Mouse (Mus musculus) CH12.LX (cell line): Measurements from ENCODE around the gene Ap3d1. TPM values are rescaled to one million over a fixed set of nuclear protein-coding genes. Genes with fewer than 3 reads are reported as not detected.

Experiments
- DNase-seq: peaks from one replicate; pipeline ENCODE4 v3.0.0-alpha.2; 2013; ENCODE audit errors: extremely low read depth
- H3K27ac ChIP-seq: 2 replicates; pipeline ENCODE4 v1.5.1; 2012; ENCODE audit warnings: low read depth, mild to moderate bottlenecking, control low read depth, moderate library complexity; ENCODE audit not compliant: insufficient read depth
- H3K27me3 ChIP-seq: replicated peaks from 2 replicates; pipeline ENCODE3; 2012; ENCODE audit warnings: inconsistent platforms
- H3K36me3 ChIP-seq, 2 experiments: replicated peaks in 1 of 2; 2 replicates each; pipeline versions ENCODE3 to v1.6.1; 2012; ENCODE audit warnings: inconsistent platforms in 1 of 2, low read length in 1 of 2, mild to moderate bottlenecking in 1 of 2, mixed read lengths in 1 of 2, moderate library complexity in 1 of 2; ENCODE audit not compliant: control insufficient read depth in 1 of 2, insufficient read depth in 1 of 2
- H3K4me1 ChIP-seq, 2 experiments: 2 replicates each; pipeline ENCODE4 v1.6.1; 2012; ENCODE audit warnings: inconsistent platforms in 1 of 2, moderate library complexity in 1 of 2; ENCODE audit not compliant: insufficient read depth in 2 of 2, control insufficient read depth in 1 of 2
- H3K4me2 ChIP-seq: 2 replicates; pipeline ENCODE4 v1.6.1; 2012; ENCODE audit warnings: low read depth, mild to moderate bottlenecking, control low read depth; ENCODE audit not compliant: poor library complexity, insufficient read depth, severe bottlenecking
- H3K4me3 ChIP-seq, 3 experiments: fragments of 150-350 bp in 1 of 3; sonication (generic) in 1 of 3; replicated peaks in 1 of 3; 2 replicates each; pipeline versions ENCODE3 to v1.5.1; 2011 to 2012; ENCODE audit warnings: low read depth in 2 of 3, low read length in 2 of 3, mild to moderate bottlenecking in 2 of 3, moderate library complexity in 2 of 3, control low read depth in 1 of 3, improper control_type of control experiment in 1 of 3, inconsistent platforms in 1 of 3, mixed read lengths in 1 of 3; ENCODE audit not compliant: poor library complexity in 1 of 3
- H3K79me2 ChIP-seq: replicated peaks from 2 replicates; pipeline ENCODE4 v1.6.1; 2012; ENCODE audit warnings: mild to moderate bottlenecking, moderate library complexity; ENCODE audit not compliant: control insufficient read depth, poor library complexity, insufficient read depth, severe bottlenecking; ENCODE audit errors: extremely low read depth
- H3K9ac ChIP-seq: 2 replicates; pipeline ENCODE4 v1.6.1; 2012; ENCODE audit warnings: low read depth, mild to moderate bottlenecking, control low read depth, moderate library complexity; ENCODE audit not compliant: insufficient read depth
- H3K9me3 ChIP-seq: replicated peaks from 2 replicates; pipeline ENCODE3; 2012; ENCODE audit warnings: low read length, inconsistent platforms, mixed read lengths
- BHLHE40 ChIP-seq: IDR thresholded peaks from 2 replicates; pipeline ENCODE4 v1.6.1; 2011; ENCODE audit warnings: mild to moderate bottlenecking, low read depth, low read length, improper control_type of control experiment
- CHD2 ChIP-seq: IDR thresholded peaks from 2 replicates; pipeline ENCODE4 v1.6.1; 2011; ENCODE audit warnings: low read length, improper control_type of control experiment
- E2F4 ChIP-seq: IDR thresholded peaks from 2 replicates; pipeline ENCODE4 v1.6.1; 2011; ENCODE audit warnings: low read depth, low read length, improper control_type of control experiment; ENCODE audit not compliant: insufficient replicate concordance
- ELF1 ChIP-seq: IDR thresholded peaks from 2 replicates; pipeline ENCODE4 v1.6.1; 2014; ENCODE audit warnings: low read depth, mild to moderate bottlenecking, inconsistent platforms, low read length, improper control_type of control experiment
- GABPA ChIP-seq: IDR thresholded peaks from 2 replicates; pipeline ENCODE4 v1.6.1; 2012; ENCODE audit warnings: low read depth, low read length, improper control_type of control experiment, inconsistent platforms; ENCODE audit not compliant: insufficient replicate concordance
- HCFC1 ChIP-seq: IDR thresholded peaks from 2 replicates; pipeline ENCODE4 v1.6.1; 2012; ENCODE audit warnings: low read depth, mild to moderate bottlenecking, inconsistent platforms, low read length, improper control_type of control experiment
- IRF4 ChIP-seq: IDR thresholded peaks from 2 replicates; pipeline ENCODE4 v1.6.1; 2014; ENCODE audit warnings: low read depth, mild to moderate bottlenecking, inconsistent platforms, low read length, improper control_type of control experiment
- JUN ChIP-seq: IDR thresholded peaks from 2 replicates; pipeline ENCODE4 v1.6.1; 2011; ENCODE audit warnings: low read depth, mild to moderate bottlenecking, low read length, improper control_type of control experiment, moderate library complexity; ENCODE audit not compliant: insufficient read depth
- JUND ChIP-seq: conservative IDR thresholded peaks from 2 replicates; pipeline ENCODE4 v1.6.1; 2011; ENCODE audit warnings: low read depth, low read length, improper control_type of control experiment
- KAT2A ChIP-seq: IDR thresholded peaks from 2 replicates; pipeline ENCODE4 v1.6.1; 2012; ENCODE audit warnings: low read length, improper control_type of control experiment, inconsistent platforms; ENCODE audit not compliant: insufficient replicate concordance
- MAX ChIP-seq: IDR thresholded peaks from 2 replicates; pipeline ENCODE4 v1.6.1; 2011; ENCODE audit warnings: low read length, improper control_type of control experiment
- MEF2A ChIP-seq: IDR thresholded peaks from 2 replicates; pipeline ENCODE4 v1.6.1; 2014; ENCODE audit warnings: low read depth, mild to moderate bottlenecking, inconsistent platforms, low read length, improper control_type of control experiment, borderline replicate concordance
- MXI1 ChIP-seq: IDR thresholded peaks from 2 replicates; pipeline ENCODE4 v1.6.1; 2011; ENCODE audit warnings: mild to moderate bottlenecking, low read depth, low read length, improper control_type of control experiment
- NRF1 ChIP-seq: IDR thresholded peaks from 2 replicates; pipeline ENCODE4 v1.6.1; 2014; ENCODE audit warnings: low read depth, mild to moderate bottlenecking, inconsistent platforms, low read length, improper control_type of control experiment, moderate library complexity
- PAX5 ChIP-seq: IDR thresholded peaks from 2 replicates; pipeline ENCODE4 v1.6.1; 2012; ENCODE audit warnings: low read length, inconsistent platforms, mixed read lengths
- POLR2A ChIP-seq: IDR thresholded peaks from 2 replicates; pipeline ENCODE4 v1.6.1; 2011; ENCODE audit warnings: low read depth, mild to moderate bottlenecking, improper control_type of control experiment, low read length
- POLR2AphosphoS2 ChIP-seq: IDR thresholded peaks from 2 replicates; pipeline ENCODE4 v1.6.1; 2011; ENCODE audit warnings: low read depth, low read length, improper control_type of control experiment
- RAD21 ChIP-seq: IDR thresholded peaks from 2 replicates; pipeline ENCODE4 v1.6.1; 2011; ENCODE audit warnings: low read depth, mild to moderate bottlenecking, low read length, improper control_type of control experiment, moderate library complexity
- RCOR1 ChIP-seq: conservative IDR thresholded peaks from 2 replicates; pipeline ENCODE4 v1.6.1; 2012; ENCODE audit warnings: low read depth, mild to moderate bottlenecking, inconsistent platforms, low read length, improper control_type of control experiment
- SIN3A ChIP-seq: IDR thresholded peaks from 2 replicates; pipeline ENCODE4 v1.6.1; 2012; ENCODE audit warnings: low read length, improper control_type of control experiment, inconsistent platforms
- SMC3 ChIP-seq: IDR thresholded peaks from 2 replicates; pipeline ENCODE4 v1.6.1; 2011; ENCODE audit warnings: low read depth, low read length, improper control_type of control experiment
- TBP ChIP-seq: conservative IDR thresholded peaks from 2 replicates; pipeline ENCODE4 v1.6.1; 2011; ENCODE audit warnings: low read depth, low read length, improper control_type of control experiment
- TCF12 ChIP-seq: IDR thresholded peaks from 2 replicates; pipeline ENCODE4 v1.6.1; 2014; ENCODE audit warnings: low read depth, mild to moderate bottlenecking, inconsistent platforms, low read length, improper control_type of control experiment
- UBTF ChIP-seq: IDR thresholded peaks from 2 replicates; pipeline ENCODE4 v1.6.1; 2012; ENCODE audit warnings: low read depth, mild to moderate bottlenecking, inconsistent platforms, low read length, improper control_type of control experiment, moderate library complexity
- USF1 ChIP-seq: IDR thresholded peaks from 2 replicates; pipeline ENCODE4 v1.6.1; 2014; ENCODE audit warnings: low read depth, mild to moderate bottlenecking, inconsistent platforms, low read length, improper control_type of control experiment
- USF2 ChIP-seq: conservative IDR thresholded peaks from 2 replicates; pipeline ENCODE4 v1.6.1; 2011; ENCODE audit warnings: low read depth, low read length, improper control_type of control experiment
- ZC3H11A ChIP-seq: IDR thresholded peaks from 2 replicates; pipeline ENCODE4 v1.6.1; 2012; ENCODE audit warnings: low read depth, mild to moderate bottlenecking, inconsistent platforms, low read length, improper control_type of control experiment
- ZKSCAN1 ChIP-seq: IDR thresholded peaks from 2 replicates; pipeline ENCODE4 v1.6.1; 2012; ENCODE audit warnings: low read depth, inconsistent platforms, low read length, improper control_type of control experiment, borderline replicate concordance
- ZMIZ1 ChIP-seq: IDR thresholded peaks from 2 replicates; pipeline ENCODE4 v1.6.1; 2012; ENCODE audit warnings: low read depth, mild to moderate bottlenecking, inconsistent platforms, low read length, improper control_type of control experiment
- ZNF384 ChIP-seq: IDR thresholded peaks from 2 replicates; pipeline ENCODE4 v1.6.1; 2012; ENCODE audit warnings: low read depth, low read length, improper control_type of control experiment, inconsistent platforms
- dilution Hi-C: fragments of 300-500 bp; cut with MboI; formaldehyde crosslinking; loops from 2 replicates; pipeline ENCODE4 v1.14.3; 2020; ENCODE audit warnings: low sequenced_read_pairs; ENCODE audit not compliant: extremely low pct_unique_long_range_greater_than_20kb, extremely low pct_ligation_motif_present
- in situ Hi-C: fragments of 300-500 bp; cut with MboI; formaldehyde crosslinking; loops from 3 replicates; pipeline ENCODE4 v1.14.3; 2019; ENCODE audit warnings: low sequenced_read_pairs, low pct_ligation_motif_present, low pct_unique_long_range_greater_than_20kb, mixed read lengths
- polyA plus RNA-seq: library from polyadenylated mRNA; unstranded; fragments of >175 nt; gene quantifications from 2 replicates; pipeline ENCODE4 v1.2.1, GENCODE M21; 2012; ENCODE audit warnings: low read depth; ENCODE audit not compliant: insufficient read length
- total RNA-seq, 2 experiments: library from RNA; depleted of rRNA; stranded (reverse); fragments of 300-350 nt in 1 of 2; fragments of >200 nt in 1 of 2; gene quantifications; 2 replicates each; pipeline ENCODE4 v1.2.3; 2012 to 2014

Ap3d1 gene
- total and polyA plus RNA-seq, 3 experiments, result 28.4 to 57.0 (median 49.4) TPM

GRCm38 (mm10) chr10:80751188-80751832 lies 9.2 kb upstream of the Ap3d1 start (continued):
- no peak for TF ChIP-seq USF2
- TF ChIP-seq ZKSCAN1, result no peak
- TF ChIP-seq UBTF, result 0 out of 2 replicates have a peak, but pooled peaks have one; percentile 50
- TF ChIP-seq RAD21, result peak; percentile 75
- no peak for TF ChIP-seq ZC3H11A
- no peak for TF ChIP-seq NRF1
- peak; percentile 52 for TF ChIP-seq ELF1
- TF ChIP-seq POLR2AphosphoS2, result no peak
- TF ChIP-seq JUND, result no peak; the same call in 1 of the 2 replicates
- peak; percentile 55; the same call in 1 of the 2 replicates for TF ChIP-seq MAX
- TF ChIP-seq MEF2A, result peak; percentile 100
- TF ChIP-seq IRF4, result peak; percentile 83
- TF ChIP-seq, all 38 proteins: peak for 23

GRCm38 (mm10) chr10:80748609-80749008 lies 6.5 kb upstream of the Ap3d1 start:
- Histone ChIP-seq H3K79me2 (no peaks in the 10 kb centered on the region), H3K4me2 (no peak overlapping the region), H3K27ac (no peak overlapping the region), H3K27me3 (no peaks in the 10 kb centered on the region), H3K4me3 (no peak overlapping the region), H3K9ac (no peak overlapping the region), H3K9me3 (no peaks in the 10 kb centered on the region), H3K36me3 (no peaks in the 10 kb centered on the region), H3K4me1 (peaks cover 4 to 29% of the 10 kb centered on the region in 2 experiments; a peak in 2 of 4 replicates)
- DNase-seq, result peak; percentile 65
- in situ Hi-C loops (loop anchor here (5.0 kb wide), 2 partner anchors 129 to 249 kb away; no protein-coding TSS in a partner anchor), dilution Hi-C loops (no loop called here)
- peak; percentile 81; the same call in 1 of the 2 replicates for TF ChIP-seq SIN3A
- TF ChIP-seq MXI1, result 0 out of 2 replicates have a peak, but pooled peaks have one; percentile 26
- TF ChIP-seq MAX, result no peak

- Histone ChIP-seq H3K36me3 (no peaks in the 10 kb centered on the region), H3K27ac (no peak overlapping the region), H3K4me1 (peaks cover 7 to 30% of the 10 kb centered on the region in 2 experiments; a peak in 2 of 4 replicates), H3K79me2 (no peaks in the 10 kb centered on the region), H3K27me3 (no peaks in the 10 kb centered on the region), H3K4me2 (no peak overlapping the region), H3K9ac (no peak overlapping the region), H3K4me3 (no peak overlapping the region), H3K9me3 (no peaks in the 10 kb centered on the region)
- in situ Hi-C loops (loop anchor here (5.0 kb wide), 2 partner anchors 130 to 250 kb away; no protein-coding TSS in a partner anchor), dilution Hi-C loops (no loop called here)
- DNase-seq, result peak; percentile 72
- TF ChIP-seq CHD2, result no peak
- peak; percentile 79 for TF ChIP-seq SMC3
- no peak for TF ChIP-seq E2F4
- no peak for TF ChIP-seq KAT2A
- no peak for TF ChIP-seq NRF1
- TF ChIP-seq USF2, result no peak
- TF ChIP-seq GABPA, result no peak
- no peak for TF ChIP-seq TBP
- TF ChIP-seq UBTF, result no peak
- no peak for TF ChIP-seq MAX
- TF ChIP-seq ZMIZ1, result no peak
- no peak for TF ChIP-seq USF1
- no peak for TF ChIP-seq PAX5
- TF ChIP-seq BHLHE40, result no peak
- TF ChIP-seq JUN, result no peak
- TF ChIP-seq POLR2A, result no peak
- TF ChIP-seq HCFC1, result no peak
- no peak for TF ChIP-seq TCF12
- no peak for TF ChIP-seq RCOR1
- TF ChIP-seq ZNF384, result no peak
Measured at GRCm38 (mm10) chr10:80747410-80747809, 5.3 kb upstream of the Ap3d1 start.
